Mouse (Mus musculus) small intestine, adult 2 months (tissue): Measurements from ENCODE around the gene Usp1. TPM values are rescaled to one million over a fixed set of nuclear protein-coding genes. Genes with fewer than 3 reads are reported as not detected.

ENCODE experiments used
- H3K27ac ChIP-seq: fragments of 200-500 bp; 2 replicates; pipeline ENCODE4 v1.5.1; 2012; ENCODE audit warnings: low read depth, low read length, control low read depth, inconsistent platforms; ENCODE audit not compliant: insufficient read depth
- H3K27me3 ChIP-seq: fragments of 200-500 bp; 2 replicates; pipeline ENCODE4 v1.6.1; 2012; ENCODE audit warnings: mild to moderate bottlenecking, moderate library complexity, low read length, inconsistent platforms; ENCODE audit not compliant: control insufficient read depth, insufficient read depth
- H3K36me3 ChIP-seq: fragments of 200-500 bp; 2 replicates; pipeline ENCODE4 v1.6.1; 2012; ENCODE audit warnings: mild to moderate bottlenecking, low read length, control low read depth, inconsistent platforms; ENCODE audit not compliant: control insufficient read depth, insufficient read depth
- H3K4me1 ChIP-seq: fragments of 200-500 bp; 2 replicates; pipeline ENCODE4 v1.6.1; 2012; ENCODE audit warnings: low read length, inconsistent platforms, mixed read lengths; ENCODE audit not compliant: control insufficient read depth, insufficient read depth, insufficient read length
- H3K4me3 ChIP-seq: fragments of 200-500 bp; 2 replicates; pipeline ENCODE4 v1.5.1; 2012; ENCODE audit warnings: low read depth, mild to moderate bottlenecking, control low read depth, inconsistent platforms, low read length, moderate library complexity
- CTCF ChIP-seq: fragments of 200-500 bp; IDR thresholded peaks from 2 replicates; pipeline ENCODE4 v1.5.1; 2012; ENCODE audit warnings: low read depth, mild to moderate bottlenecking, control low read depth, inconsistent platforms, low read length, moderate library complexity, mixed read lengths; ENCODE audit not compliant: insufficient replicate concordance, insufficient read length; ENCODE audit errors: extremely low read depth
- POLR2A ChIP-seq: fragments of 200-500 bp; IDR thresholded peaks from 2 replicates; pipeline ENCODE4 v1.6.1; 2012; ENCODE audit warnings: low read depth, mild to moderate bottlenecking, control low read depth, inconsistent platforms, low read length, moderate library complexity
- WGBS: fragments of 180-500 bp; shearing (Covaris S2); methylation state at CpG from one replicate; pipeline ENCODE4 v1.1.7; 2018; 5-methylcytosine and 5-hydroxymethylcytosine counted together
- polyA plus RNA-seq: library from polyadenylated mRNA; depleted of rRNA; stranded (reverse); fragments of >200 nt; gene quantifications from 2 replicates; pipeline ENCODE4 v1.2.3, GENCODE M21; 2012; rRNA removed

The Usp1 gene
- 74.6 and 146 TPM in 2 replicates for polyA plus RNA-seq

- H3K27me3 ChIP-seq, result no peaks in the 10 kb centered on the region
- H3K4me1 ChIP-seq, result peaks cover 1% of the 10 kb centered on the region; the same call in 1 of the 2 replicates
- H3K36me3 ChIP-seq, result no peaks in the 10 kb centered on the region
- under 1% methylated on average over 66 of the region's 67 CpGs for WGBS
- peak within 1 kb of the TSS; percentile 100 for H3K27ac ChIP-seq
- H3K4me3 ChIP-seq, result peak within 1 kb of the TSS; percentile 86
- TF ChIP-seq POLR2A (peak; percentile 78), CTCF (no peak)
Observed at GRCm38 (mm10) chr4:98923568-98924070, at the start of gene Usp1. TSS of gene Usp1 (plus strand) at chr4:98923810.

- WGBS, result 59% methylated on average over 3 of the region's 3 CpGs
- Histone ChIP-seq H3K36me3 (no peaks in the 10 kb centered on the region), H3K4me3 (no peak overlapping the region), H3K27me3 (no peaks in the 10 kb centered on the region), H3K27ac (no peak overlapping the region), H3K4me1 (no peaks in the 10 kb centered on the region)
- TF ChIP-seq CTCF (no peak), POLR2A (no peak)
Observed at GRCm38 (mm10) chr4:98882706-98883105, 40.9 kb upstream of the Usp1 start.

GRCm38 (mm10) chr4:98886377-98886776 lies 37.2 kb upstream of the Usp1 start:
- TF ChIP-seq POLR2A, result no peak
- TF ChIP-seq CTCF, result no peak
- no peaks in the 10 kb centered on the region for H3K27me3 ChIP-seq
- no peaks in the 10 kb centered on the region for H3K4me1 ChIP-seq
- H3K4me3 ChIP-seq, result no peak overlapping the region
- no peaks in the 10 kb centered on the region for H3K36me3 ChIP-seq
- 74% methylated on average over 4 of the region's 4 CpGs for WGBS
- H3K27ac ChIP-seq, result no peak overlapping the region

- no peak overlapping the region for H3K4me3 ChIP-seq
- TF ChIP-seq POLR2A (no peak), CTCF (no peak)
- no peaks in the 10 kb centered on the region for H3K27me3 ChIP-seq
- H3K27ac ChIP-seq, result no peak overlapping the region
- no peaks in the 10 kb centered on the region for H3K4me1 ChIP-seq
- no peaks in the 10 kb centered on the region for H3K36me3 ChIP-seq
- 18% methylated on average over 10 of the region's 10 CpGs for WGBS
Observed at GRCm38 (mm10) chr4:98887148-98887547, 36.5 kb upstream of the Usp1 start.

GRCm38 (mm10) chr4:98910246-98910645 lies 13.4 kb upstream of the Usp1 start:
- H3K36me3 ChIP-seq, result no peaks in the 10 kb centered on the region
- H3K4me3 ChIP-seq, result no peak overlapping the region
- H3K27me3 ChIP-seq, result no peaks in the 10 kb centered on the region
- no peaks in the 10 kb centered on the region for H3K4me1 ChIP-seq
- H3K27ac ChIP-seq, result no peak overlapping the region
- 92% methylated on average over 5 of the region's 5 CpGs for WGBS
- TF ChIP-seq CTCF, result no peak
- no peak for TF ChIP-seq POLR2A

- TF ChIP-seq POLR2A (no peak), CTCF (no peak)
- WGBS, result 37% methylated on average over 2 of the region's 2 CpGs
- H3K4me3 ChIP-seq, result no peak overlapping the region
- peaks cover 8% of the 10 kb centered on the region; the same call in 1 of the 2 replicates for H3K4me1 ChIP-seq
- H3K27ac ChIP-seq, result peak overlapping the region; percentile 59
- H3K36me3 ChIP-seq, result no peaks in the 10 kb centered on the region
- no peaks in the 10 kb centered on the region for H3K27me3 ChIP-seq
Observed at GRCm38 (mm10) chr4:98917724-98918123, 5.9 kb upstream of the Usp1 start.

- no peak overlapping the region for H3K4me3 ChIP-seq
- no peaks in the 10 kb centered on the region for H3K36me3 ChIP-seq
- TF ChIP-seq POLR2A, result no peak
- TF ChIP-seq CTCF, result no peak
- no peaks in the 10 kb centered on the region for H3K27me3 ChIP-seq
- WGBS, result 27% methylated on average over 1 of the region's 1 CpGs
- H3K4me1 ChIP-seq, result peaks cover 8% of the 10 kb centered on the region; the same call in 1 of the 2 replicates
- H3K27ac ChIP-seq, result peak overlapping the region; percentile 59; the same call in 1 of the 2 replicates
Observed at GRCm38 (mm10) chr4:98918204-98918603, 5.4 kb upstream of the Usp1 start.
